Mouse (Mus musculus): ENCODE results near the gene Apobec3.

The Apobec3 gene

GRCm38 (mm10) chr15:79891436-79892212 lies at the start of gene Apobec3:
Gene Apobec3, plus strand, starts transcription at chr15:79891659.
- peak; percentile 79 for DNase-seq (ENCODE audit: low spot score)

DNA sequence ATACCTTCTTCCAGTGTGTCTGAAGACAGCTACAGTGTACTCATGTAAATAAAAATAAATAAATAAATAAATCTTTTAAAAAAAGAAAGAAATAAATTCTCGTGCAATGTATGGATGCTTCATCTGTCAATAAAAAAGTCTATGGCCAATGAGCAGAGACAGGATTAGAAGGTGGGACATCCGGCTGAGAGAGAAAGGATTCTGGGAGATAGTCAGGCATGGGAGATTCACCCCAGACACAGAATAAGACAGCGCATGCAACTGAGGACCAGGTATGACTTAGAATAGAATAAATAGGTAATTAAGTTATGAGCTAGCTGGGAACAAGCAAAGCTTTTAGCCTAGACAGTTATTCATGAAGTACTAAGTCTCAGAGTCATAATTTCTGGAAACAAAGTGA lies 48.5 kb upstream of the Apobec3 start:
- DNase-seq (ENCODE audit: low spot score): no peak

GRCm38 (mm10) chr15:79845986-79846385 lies 45.5 kb upstream of the Apobec3 start:
- no peak for DNase-seq (ENCODE audit: low spot score)

DNA sequence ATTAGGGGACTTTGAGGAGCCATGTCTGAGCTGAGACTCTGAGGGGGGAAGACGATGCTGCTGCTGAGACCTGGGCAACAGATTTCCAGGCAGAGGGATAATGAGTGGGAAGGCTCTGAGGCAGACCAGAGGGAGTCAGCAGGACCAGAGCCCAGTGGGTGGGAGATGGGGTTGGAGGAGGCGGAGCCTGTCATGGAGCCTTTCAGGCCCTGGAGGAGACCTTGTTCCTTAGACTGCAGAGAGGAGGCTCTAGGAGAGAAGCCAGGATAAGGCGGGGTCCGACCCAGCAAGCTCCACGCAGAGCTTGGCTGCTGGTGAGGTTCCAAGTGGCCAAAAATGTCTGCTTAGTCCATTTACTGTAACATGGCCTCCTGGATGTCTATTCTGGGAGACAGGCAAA lies 44.4 kb upstream of the Apobec3 start:
- no peak for DNase-seq (ENCODE audit: low spot score)

- DNase-seq (ENCODE audit: low spot score): no peak
These were observed 41.3 kb upstream of the Apobec3 start for GRCm38 (mm10) chr15:79850143-79850542.

- DNase-seq (ENCODE audit: low spot score): no peak
These were observed 32.5 kb upstream of the Apobec3 start for GRCm38 (mm10) chr15:79858979-79859378.

- DNase-seq (ENCODE audit: low spot score): no peak
These were observed 31.6 kb upstream of the Apobec3 start for GRCm38 (mm10) chr15:79859821-79860220.

DNA sequence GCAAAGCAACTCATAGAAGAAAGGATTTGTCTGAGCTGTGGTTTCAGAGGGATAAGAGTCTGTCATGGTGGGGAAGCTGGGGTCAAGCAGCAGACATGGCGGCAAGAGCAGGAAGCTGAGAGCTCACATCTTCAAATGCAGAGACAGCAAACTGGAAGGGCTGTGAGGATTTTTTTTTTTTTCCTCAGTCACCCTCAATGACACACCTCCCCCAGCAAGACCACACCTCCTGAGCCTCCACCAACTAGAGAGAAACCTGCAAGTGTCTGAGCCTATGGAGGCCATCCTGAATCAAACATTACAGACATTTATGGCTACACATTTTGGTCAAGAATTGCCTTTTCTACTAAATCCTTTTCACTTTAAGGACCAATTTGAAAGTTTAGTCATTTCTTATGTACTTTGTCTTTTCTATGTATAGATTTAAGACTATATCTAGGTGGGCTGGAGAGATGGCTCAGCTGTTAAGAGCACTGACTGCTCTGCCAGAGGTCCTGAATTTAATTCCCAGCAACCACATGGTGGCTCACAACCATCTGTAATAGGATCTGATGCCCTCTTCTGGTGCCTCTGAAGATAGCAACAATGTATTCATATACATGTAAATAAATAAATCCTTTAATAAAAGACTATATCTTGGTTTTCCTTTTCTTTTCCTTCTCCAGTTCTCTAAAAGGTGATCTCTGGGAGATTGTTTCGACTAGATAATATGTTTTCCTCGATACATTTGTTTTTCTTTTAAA lies 24.0 kb upstream of the Apobec3 start:
- DNase-seq (ENCODE audit: low spot score): no peak

DNA sequence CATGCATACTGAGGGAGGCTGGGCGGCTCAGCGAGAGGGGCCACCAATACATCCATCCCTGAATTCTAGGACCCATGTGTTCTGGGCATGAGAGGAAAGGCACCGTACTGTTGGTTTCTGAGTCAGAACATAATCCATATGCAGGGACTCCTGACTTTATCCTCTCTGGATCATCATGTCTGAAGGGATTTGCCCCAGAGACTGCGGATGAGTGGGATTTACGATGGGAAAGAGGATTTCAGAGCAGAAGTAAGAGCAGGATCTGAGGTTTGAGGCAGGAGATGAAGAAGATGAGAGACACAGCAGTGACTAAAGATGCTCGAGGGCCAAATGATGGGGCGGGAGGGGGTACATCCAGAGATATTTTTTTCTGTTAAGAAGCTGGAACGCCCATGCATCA lies 17.9 kb upstream of the Apobec3 start:
- no peak for DNase-seq (ENCODE audit: low spot score)

GRCm38 (mm10) chr15:79873995-79874394 lies 17.5 kb upstream of the Apobec3 start:
- DNase-seq (ENCODE audit: low spot score): no peak

- no peak for DNase-seq (ENCODE audit: low spot score)
These were observed 16.0 kb upstream of the Apobec3 start for GRCm38 (mm10) chr15:79875261-79875995.

DNA sequence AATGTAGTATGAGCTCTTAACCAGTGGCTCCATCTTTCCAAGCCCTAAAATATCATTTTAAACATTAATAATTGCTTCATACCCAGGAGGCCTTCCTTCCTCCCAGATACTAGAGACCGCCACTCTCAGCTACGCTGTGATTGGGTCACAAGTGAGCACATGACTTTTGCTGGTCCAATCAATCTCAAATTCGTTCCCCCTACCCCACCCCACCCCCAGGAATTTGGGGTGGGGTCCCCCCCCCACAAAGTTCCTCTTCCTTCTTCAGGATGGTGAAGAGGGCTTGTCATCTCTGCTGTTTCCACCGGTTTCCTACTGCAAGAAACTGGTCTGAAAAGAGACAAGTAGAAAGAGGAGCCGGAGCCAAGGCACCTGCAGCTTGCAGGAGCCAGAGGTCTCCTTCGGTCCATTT lies 12.7 kb upstream of the Apobec3 start:
- DNase-seq (ENCODE audit: low spot score): no peak

DNA sequence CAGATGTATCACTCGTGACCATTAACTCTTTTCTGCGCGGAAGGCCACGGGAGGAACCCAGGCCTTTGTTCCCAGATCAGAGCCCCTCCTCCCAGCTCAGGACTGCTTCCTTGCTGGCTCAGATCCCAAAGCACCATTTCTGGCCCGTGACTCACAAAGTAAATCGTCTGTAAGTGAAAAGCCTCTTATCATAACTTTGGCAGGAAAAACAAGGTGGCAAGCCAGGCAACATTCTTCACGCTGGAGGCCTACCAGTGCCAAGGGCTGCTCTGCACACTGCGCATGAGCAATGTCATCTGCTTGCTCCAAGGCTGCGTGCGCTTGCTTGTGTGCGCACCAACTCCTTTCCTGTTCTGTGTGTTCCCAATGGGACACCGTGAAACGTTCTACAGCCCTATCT lies 12.1 kb upstream of the Apobec3 start:
- DNase-seq (ENCODE audit: low spot score): no peak

GRCm38 (mm10) chr15:79880477-79880876 lies 11.0 kb upstream of the Apobec3 start:
- no peak for DNase-seq (ENCODE audit: low spot score)

DNA sequence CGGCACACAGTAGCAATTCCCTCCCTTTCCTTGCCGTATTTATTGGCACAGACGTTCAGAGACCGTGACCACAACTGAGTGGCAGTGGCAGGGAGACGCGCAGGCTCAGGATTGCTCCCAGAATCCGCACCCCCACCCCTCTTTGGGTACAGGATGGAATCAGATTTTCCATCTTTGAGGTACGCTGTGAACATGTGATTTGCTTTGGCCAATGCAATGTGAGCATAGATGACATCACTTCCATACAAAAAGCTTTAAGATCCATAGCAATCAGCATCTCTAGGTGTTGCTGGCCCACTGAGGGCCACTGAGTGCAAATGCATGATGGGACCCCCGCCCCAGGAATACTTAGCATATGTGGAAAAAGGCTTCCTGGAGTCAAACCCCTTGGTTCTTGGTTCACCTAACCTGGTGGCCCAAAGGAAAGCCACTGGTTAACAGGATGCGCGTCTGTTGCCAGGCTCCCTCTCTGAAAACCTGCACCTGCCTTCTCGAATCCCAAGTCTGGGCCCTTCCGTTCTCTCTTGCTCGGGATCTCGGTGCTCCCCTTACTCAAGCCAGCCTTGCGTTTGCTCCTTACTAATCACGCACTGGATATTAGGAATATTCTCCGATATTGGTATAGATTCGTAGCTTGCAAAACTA lies 8.7 kb upstream of the Apobec3 start:
- no peak for DNase-seq (ENCODE audit: low spot score)

DNA sequence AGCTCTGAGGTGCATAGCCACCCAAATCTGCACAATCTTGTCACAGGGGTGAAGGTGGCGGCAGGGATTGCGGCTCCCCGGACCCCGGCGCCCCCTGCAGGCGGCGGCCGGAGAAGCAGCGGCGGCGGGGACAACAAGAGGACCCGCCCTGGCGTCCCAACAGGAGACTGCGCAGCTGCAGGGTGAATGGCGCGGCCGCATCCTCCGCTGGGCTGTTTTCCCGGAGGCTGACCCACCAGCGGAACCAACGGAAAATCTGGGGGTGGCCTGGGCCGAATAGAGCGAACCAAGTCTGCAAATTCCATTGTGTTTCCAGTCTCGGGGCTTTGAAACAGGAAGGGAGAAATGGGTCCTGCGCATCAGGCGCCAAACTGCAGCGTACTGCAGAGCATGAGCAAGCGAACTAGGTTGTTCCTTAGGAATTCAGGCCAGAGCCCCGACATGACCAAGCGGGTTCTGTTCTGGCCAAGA lies 8.1 kb upstream of the Apobec3 start:
- peak; percentile 94 for DNase-seq (ENCODE audit: low spot score)

GRCm38 (mm10) chr15:79884820-79885219 lies 6.6 kb upstream of the Apobec3 start:
- no peak for DNase-seq (ENCODE audit: low spot score)

- DNase-seq (ENCODE audit: low spot score): peak; percentile 53
These were observed 718 bp downstream of the Apobec3 start for GRCm38 (mm10) chr15:79892213-79892541.

DNA sequence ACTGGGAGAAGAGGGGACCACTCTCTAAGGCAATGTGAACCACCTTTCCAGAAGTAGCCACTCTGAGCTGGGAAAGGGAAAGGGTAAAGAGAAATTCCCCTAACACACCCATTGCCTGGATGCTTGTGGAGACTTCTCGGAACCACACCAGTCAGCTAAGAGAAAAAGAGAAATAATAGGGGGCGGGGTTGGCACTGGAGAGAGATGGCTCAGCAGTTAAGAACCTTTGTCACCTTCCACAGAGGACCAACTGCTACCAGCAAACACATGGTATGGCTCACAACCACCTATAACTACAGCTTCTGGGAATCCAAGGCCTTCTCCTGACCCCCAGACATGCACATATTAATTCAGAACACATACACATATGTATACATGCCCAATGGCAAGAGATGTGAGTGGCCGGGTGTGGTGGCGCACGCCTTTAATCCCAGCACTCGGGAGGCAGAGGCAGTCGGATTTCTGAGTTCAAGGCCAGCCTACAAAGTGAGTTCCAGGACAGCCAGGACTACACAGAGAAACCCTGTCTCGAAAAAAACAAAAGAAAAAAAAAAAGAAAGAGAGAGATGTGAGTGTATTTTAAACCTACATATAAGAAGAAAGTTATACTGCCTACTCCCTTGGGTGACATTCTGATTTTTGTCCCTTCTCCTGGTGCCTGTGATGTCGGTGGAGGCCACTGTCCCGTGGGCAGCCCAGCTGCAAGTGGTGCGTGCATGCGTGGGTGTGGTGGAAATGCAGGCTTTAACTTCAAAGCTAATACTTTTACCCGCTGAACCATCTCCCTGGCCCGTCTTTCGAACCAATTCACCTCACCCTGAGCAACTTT lies 1.8 kb downstream of the Apobec3 start:
- no peak for DNase-seq (ENCODE audit: low spot score)

GRCm38 (mm10) chr15:79893824-79894123 lies 2.3 kb downstream of the Apobec3 start:
- DNase-seq (ENCODE audit: low spot score): no peak

DNA sequence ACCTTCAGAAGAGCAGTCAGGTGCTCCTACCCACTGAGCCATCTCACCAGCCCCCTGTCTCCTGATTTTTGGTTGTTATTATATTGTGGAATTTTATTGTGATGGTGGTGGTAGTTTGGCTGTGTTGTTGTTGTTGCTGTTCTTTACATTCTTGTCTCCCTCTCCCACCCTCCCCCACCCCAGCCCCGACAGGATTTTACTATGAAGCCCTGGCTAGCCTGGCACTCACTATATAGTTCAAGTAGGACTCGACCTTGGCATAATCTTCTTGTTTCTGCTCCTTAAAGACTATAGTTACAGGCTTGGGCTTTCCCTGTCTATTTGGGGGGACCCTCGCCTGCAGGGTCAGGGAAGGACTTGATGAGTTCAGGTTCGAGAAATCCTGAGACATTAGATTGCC lies 2.9 kb downstream of the Apobec3 start:
- DNase-seq (ENCODE audit: low spot score): no peak
